ENCODE assay signal across 11 mouse cellular contexts in genomic region chr4:154632800-154633764, GRCm38 (mm10). TPM values are rescaled to one million over a fixed set of nuclear protein-coding genes. Genes with fewer than 3 reads are reported as not detected.
DNase-seq lines count a peak whose midpoint lies in the region; ATAC-seq and TF ChIP-seq lines count a peak whose summit lies in the region.
"Had no signal": no experiment of that assay in that cellular context is flagged by ENCODE, and none has a peak within 500 bp of the region (broad histone marks: within the 10 kb centered on the region; RNA-seq: fewer than 3 reads in every experiment).

No protein-coding gene starts in this region.

- peaks cover 68% of the 10 kb centered on the region for H3K27me3 ChIP-seq in lung, embryonic 14.5 days (ENCODE audit: insufficient read depth, low read length)
- peaks cover 99% of the 10 kb centered on the region for H3K27me3 ChIP-seq in hindbrain, embryonic 10.5 days (ENCODE audit: insufficient read depth, poor library complexity, severe bottlenecking)
- peaks cover 51% of the 10 kb centered on the region for H3K27me3 ChIP-seq in limb, embryonic 10.5 days (ENCODE audit: low read depth, poor library complexity, severe bottlenecking)
- peaks cover 49% of the 10 kb centered on the region for H3K27me3 ChIP-seq in stomach, embryonic 16.5 days (ENCODE audit: control insufficient read depth, insufficient read depth, low read length)

- no peak overlapping the region for H3K27ac ChIP-seq in lung, embryonic 14.5 days (ENCODE audit: low read depth)
- peak overlapping the region; percentile 62; the same call in 1 of the 2 replicates for H3K27ac ChIP-seq in hindbrain, embryonic 10.5 days
- H3K27ac ChIP-seq in limb, embryonic 10.5 days, result peak overlapping the region; percentile 99
- H3K27ac ChIP-seq in stomach, embryonic 16.5 days (ENCODE audit: low read length), result peak overlapping the region; percentile 14; the same call in 1 of the 2 replicates

- no peak for DNase-seq in lung, embryonic 14.5 days
- DNase-seq in lung, postnatal 14 days, result no peak
- peak; percentile 39 for DNase-seq in hindbrain, embryonic 10.5 days (ENCODE audit: low spot score)
- peak; percentile 65 for DNase-seq in limb, embryonic 10.5 days (ENCODE audit: low spot score)
- DNase-seq in left cerebral cortex, postnatal 25 days (ENCODE audit: low spot score in 2 of 2), result no peak
- DNase-seq in testis, postnatal 14 days (ENCODE audit: low spot score), result no peak
- no peak for DNase-seq in layer of hippocampus, adult 9-10 months (ENCODE audit: low spot score)
- DNase-seq: cerebellum, adult 11 months; right cerebral cortex, postnatal 14 days had no signal

- peak overlapping the region; percentile 47 for H3K9ac ChIP-seq in lung, embryonic 14.5 days
- peak overlapping the region; percentile 87 for H3K9ac ChIP-seq in stomach, embryonic 16.5 days (ENCODE audit: low read length)

- H3K36me3 ChIP-seq in lung, embryonic 14.5 days (ENCODE audit: insufficient read depth), result no peaks in the 10 kb centered on the region
- H3K36me3 ChIP-seq in hindbrain, embryonic 10.5 days, result no peaks in the 10 kb centered on the region
- H3K36me3 ChIP-seq in limb, embryonic 10.5 days, result peaks cover 46% of the 10 kb centered on the region
- H3K36me3 ChIP-seq in stomach, embryonic 16.5 days (ENCODE audit: control insufficient read depth, insufficient read depth, low read length), result no peaks in the 10 kb centered on the region

- intact Hi-C loops in left cerebral cortex, postnatal 25 days (cut with DNase I), result no loop called here

- TF ChIP-seq CTCF in lung, embryonic 14.5 days (IDR thresholded peaks at IDR 0.05; ENCODE audit: low read depth), result no peak

- H3K4me1 ChIP-seq in lung, embryonic 14.5 days (ENCODE audit: insufficient read depth), result 0 out of 2 replicates have a peak, but pooled peaks cover 2% of the 10 kb centered on the region
- peaks cover 75% of the 10 kb centered on the region for H3K4me1 ChIP-seq in hindbrain, embryonic 10.5 days (replicated peaks)
- peaks cover 86% of the 10 kb centered on the region for H3K4me1 ChIP-seq in limb, embryonic 10.5 days
- H3K4me1 ChIP-seq in stomach, embryonic 16.5 days (ENCODE audit: control insufficient read depth, insufficient read depth, low read length), result peaks cover 14% of the 10 kb centered on the region; the same call in 1 of the 2 replicates

- WGBS in lung, embryonic 14.5 days, result 39% methylated on average over 14 of the region's 14 CpGs
- 26% methylated on average over 14 of the region's 14 CpGs for WGBS in hindbrain, embryonic 10.5 days
- WGBS in limb, embryonic 10.5 days, result 16% methylated on average over 14 of the region's 14 CpGs
- 35% methylated on average over 14 of the region's 14 CpGs for WGBS in stomach, embryonic 16.5 days

- no peak for ATAC-seq in lung, embryonic 14.5 days (ENCODE audit: insufficient read depth)
- no peak for ATAC-seq in stomach, embryonic 16.5 days (ENCODE audit: insufficient read depth, low FRiP score)

- H3K4me3 ChIP-seq in lung, embryonic 14.5 days (ENCODE audit: low read depth, low read length), result peak overlapping the region; percentile 67
- H3K4me3 ChIP-seq in hindbrain, embryonic 10.5 days, result peak overlapping the region; percentile 75
- H3K4me3 ChIP-seq in limb, embryonic 10.5 days, result peak overlapping the region; percentile 97
- H3K4me3 ChIP-seq in stomach, embryonic 16.5 days (replicated peaks; ENCODE audit: low read length), result peak overlapping the region; percentile 71

- H3K4me2 ChIP-seq in lung, embryonic 14.5 days, result peak overlapping the region; percentile 90
- H3K4me2 ChIP-seq in stomach, embryonic 16.5 days (ENCODE audit: low read depth, low read length), result peak overlapping the region; percentile 88

- H3K9me3 ChIP-seq in lung, embryonic 14.5 days (ENCODE audit: low read depth, low read length), result no peaks in the 10 kb centered on the region
- H3K9me3 ChIP-seq in hindbrain, embryonic 10.5 days, result no peaks in the 10 kb centered on the region
- H3K9me3 ChIP-seq in limb, embryonic 10.5 days (replicated peaks), result no peaks in the 10 kb centered on the region
- H3K9me3 ChIP-seq in stomach, embryonic 16.5 days (replicated peaks; ENCODE audit: control insufficient read depth, low read length), result no peaks in the 10 kb centered on the region

RNA-seq across cellular contexts. Expression of gene Prdm16, which starts 3.6 kb away (rescaled TPM):
- polyA plus RNA-seq in lung, embryonic 14.5 days (2014; fragmentation: Nextera tagmentation; extraction: Ambion mirVana), result 19.4 and 21.4 TPM in 2 replicates
- 15.3 and 23.5 TPM in 2 replicates for polyA plus RNA-seq in hindbrain, embryonic 10.5 days (2016; fragmentation: Nextera tagmentation; extraction: Ambion mirVana)
- polyA plus RNA-seq in limb, embryonic 10.5 days (2016; fragmentation: Nextera tagmentation; extraction: Ambion mirVana), result 67.4 and 93.9 TPM in 2 replicates
- polyA plus RNA-seq in stomach, embryonic 16.5 days (2015; fragmentation: Nextera tagmentation; extraction: Ambion mirVana), result 23.2 and 23.5 TPM in 2 replicates
- total RNA-seq in left cerebral cortex, postnatal 25 days (2021), result 1 to 10 TPM; 6.5 to 7.7 TPM

RNA-seq across cellular contexts. Expression of gene Actrt2, which starts 34.6 kb away (rescaled TPM):
- polyA plus RNA-seq in lung, embryonic 14.5 days (2014; fragmentation: Nextera tagmentation; extraction: Ambion mirVana), result not detected in 2 replicates
- polyA plus RNA-seq in hindbrain, embryonic 10.5 days (2016; fragmentation: Nextera tagmentation; extraction: Ambion mirVana), result not detected in 2 replicates
- not detected in 2 replicates for polyA plus RNA-seq in limb, embryonic 10.5 days (2016; fragmentation: Nextera tagmentation; extraction: Ambion mirVana)
- polyA plus RNA-seq in stomach, embryonic 16.5 days (2015; fragmentation: Nextera tagmentation; extraction: Ambion mirVana), result not detected in 2 replicates
- not detected for total RNA-seq in left cerebral cortex, postnatal 25 days (2021)
- total RNA-seq: left cerebral cortex, postnatal 14 days had no signal

Comparison
In these comparisons a context has a peak if more than half of its experiments do, and no peak if none do; other contexts are left out.
1. DNase-seq: peak in hindbrain, embryonic 10.5 days (single experiment) and limb, embryonic 10.5 days (single experiment); none in lung, embryonic 14.5 days (single experiment), lung, postnatal 14 days (single experiment), left cerebral cortex, postnatal 25 days (0 of 2), testis, postnatal 14 days (single experiment) and layer of hippocampus, adult 9-10 months (single experiment).
2. Peak in every context shown above with its lines, with median percentiles within 50 percentile points of each other: H3K4me3 ChIP-seq.